12 mouse cellular contexts compared by ENCODE assay signal in genomic region chr9:102577480-102577879, GRCm38 (mm10). TPM values are rescaled to one million over a fixed set of nuclear protein-coding genes. Genes with fewer than 3 reads are reported as not detected.
DNase-seq lines count a peak whose midpoint lies in the region; ATAC-seq and TF ChIP-seq lines count a peak whose summit lies in the region.
"Had no signal": no experiment of that assay in that cellular context is flagged by ENCODE, and none has a peak within 500 bp of the region (broad histone marks: within the 10 kb centered on the region; RNA-seq: fewer than 3 reads in every experiment).

No protein-coding gene starts in this region.

- H3K4me2 ChIP-seq in heart, embryonic 16.5 days (ENCODE audit: low read depth, low read length), result no peak overlapping the region
- H3K4me2 ChIP-seq in hindbrain, embryonic 11.5 days (replicated peaks; ENCODE audit: low read depth, low read length), result no peak overlapping the region
- H3K4me2 ChIP-seq: hindbrain, embryonic 12.5 days had no signal

- H3K79me2 ChIP-seq in MEL (ENCODE audit: control insufficient read depth, insufficient read depth, low read length, poor library complexity), result no peaks in the 10 kb centered on the region

- no peaks in the 10 kb centered on the region for H3K9me3 ChIP-seq in MEL (replicated peaks; ENCODE audit: insufficient read depth, low read length)
- H3K9me3 ChIP-seq in heart, embryonic 16.5 days (replicated peaks; ENCODE audit: control insufficient read depth, low read length), result no peaks in the 10 kb centered on the region
- no peaks in the 10 kb centered on the region for H3K9me3 ChIP-seq in hindbrain, embryonic 11.5 days (ENCODE audit: control insufficient read depth, low read length)
- H3K9me3 ChIP-seq: hindbrain, embryonic 12.5 days had no signal

- ATAC-seq in heart, embryonic 16.5 days (replicated peaks; ENCODE audit: extremely low read depth, insufficient read depth, low FRiP score), result no peak
- ATAC-seq in hindbrain, embryonic 11.5 days (ENCODE audit: low FRiP score), result no peak
- ATAC-seq: forebrain, embryonic 14.5 days had no signal

- TF ChIP-seq RAD21 in MEL (IDR thresholded peaks at IDR 0.05; ENCODE audit: low read depth, low read length), result no peak

- H3K36me3 ChIP-seq in MEL (ENCODE audit: control insufficient read depth in 1 of 2, insufficient read depth in 2 of 2, low read length in 2 of 2), result no peaks in the 10 kb centered on the region; a peak in 1 of 4 replicates
- no peaks in the 10 kb centered on the region for H3K36me3 ChIP-seq in heart, embryonic 16.5 days (ENCODE audit: control insufficient read depth, insufficient read depth)
- H3K36me3 ChIP-seq in hindbrain, embryonic 11.5 days (ENCODE audit: control insufficient read depth, insufficient read depth, low read length), result no peaks in the 10 kb centered on the region
- H3K36me3 ChIP-seq: hindbrain, embryonic 12.5 days had no signal

- H3K4me3 ChIP-seq in MEL (ENCODE audit: control insufficient read depth in 1 of 2, insufficient read depth in 1 of 2, low read depth in 2 of 2, low read length in 2 of 2), result no peak overlapping the region
- H3K4me3 ChIP-seq in heart, embryonic 16.5 days (ENCODE audit: low read length), result no peak overlapping the region
- no peak overlapping the region for H3K4me3 ChIP-seq in hindbrain, embryonic 11.5 days (ENCODE audit: low read depth, low read length)
- H3K4me3 ChIP-seq: hindbrain, embryonic 12.5 days had no signal

- H3K9ac ChIP-seq in MEL (ENCODE audit: control insufficient read depth, low read depth, low read length, poor library complexity, severe bottlenecking), result no peak overlapping the region
- H3K9ac ChIP-seq in heart, embryonic 16.5 days (ENCODE audit: low read length), result no peak overlapping the region
- no peak overlapping the region for H3K9ac ChIP-seq in hindbrain, embryonic 11.5 days (ENCODE audit: low read depth, low read length)
- H3K9ac ChIP-seq: hindbrain, embryonic 12.5 days had no signal

- intact Hi-C loops in heart, postnatal 25 days (cut with DNase I), result no loop called here

- H3K4me1 ChIP-seq in MEL (ENCODE audit: control insufficient read depth in 1 of 2, insufficient read depth in 2 of 2, low read length in 2 of 2), result peaks cover 4 to 11% of the 10 kb centered on the region in 2 experiments; a peak in 3 of 4 replicates
- no peaks in the 10 kb centered on the region for H3K4me1 ChIP-seq in heart, embryonic 16.5 days (ENCODE audit: control insufficient read depth, insufficient read depth, low read length)
- H3K4me1 ChIP-seq in hindbrain, embryonic 11.5 days (replicated peaks; ENCODE audit: control insufficient read depth, insufficient read depth, low read length), result no peaks in the 10 kb centered on the region
- H3K4me1 ChIP-seq: hindbrain, embryonic 12.5 days had no signal

- peak; percentile 9 for DNase-seq in heart, adult 8-10 months (ENCODE audit: low spot score)
- no peak for DNase-seq in heart, postnatal 25 days (ENCODE audit: low spot score)
- DNase-seq in MEL (ENCODE audit: low read depth, low spot score), result peak; percentile 55
- DNase-seq in lung, postnatal 36 days, result peak; percentile 35
- no peak for DNase-seq in hindbrain, embryonic 11.5 days (ENCODE audit: low spot score)
- DNase-seq in layer of hippocampus, postnatal 25 days (ENCODE audit: extremely low spot score in 1 of 2, low spot score in 1 of 2), result no peak
- DNase-seq in cerebellum, adult 9-10 months, result no peak
- DNase-seq: midbrain, embryonic 14.5 days had no signal

- TF ChIP-seq EP300 in MEL (IDR thresholded peaks at IDR 0.05; ENCODE audit: low read depth in 1 of 2, low read length in 2 of 2), result no peak; a peak in 1 of 4 replicates

- 47% methylated on average over 5 of the region's 5 CpGs for WGBS in heart, embryonic 16.5 days
- WGBS in hindbrain, embryonic 11.5 days, result 78% methylated on average over 5 of the region's 5 CpGs

- peak overlapping the region; percentile 27; the same call in 1 of the 2 replicates for H3K27ac ChIP-seq in MEL (ENCODE audit: control insufficient read depth, low read depth, low read length)
- peak overlapping the region; percentile 43; the same call in 1 of the 2 replicates for H3K27ac ChIP-seq in heart, embryonic 16.5 days (ENCODE audit: low read length)
- no peak overlapping the region for H3K27ac ChIP-seq in hindbrain, embryonic 11.5 days (ENCODE audit: low read depth, low read length)
- H3K27ac ChIP-seq: hindbrain, embryonic 12.5 days had no signal

- H3K27me3 ChIP-seq in MEL (ENCODE audit: control insufficient read depth in 1 of 2, insufficient read depth in 2 of 2, low read length in 2 of 2), result no peaks in the 10 kb centered on the region
- no peaks in the 10 kb centered on the region for H3K27me3 ChIP-seq in heart, embryonic 16.5 days (ENCODE audit: control insufficient read depth, insufficient read depth, low read length)
- H3K27me3 ChIP-seq in hindbrain, embryonic 11.5 days (ENCODE audit: control insufficient read depth, insufficient read depth, low read length), result no peaks in the 10 kb centered on the region
- H3K27me3 ChIP-seq: CH12.LX; hindbrain, embryonic 12.5 days had no signal

- TF ChIP-seq POLR2A in MEL (IDR thresholded peaks at IDR 0.05; ENCODE audit: control insufficient read depth in 1 of 2, insufficient read depth in 1 of 2, low read depth in 1 of 2, low read length in 2 of 2, poor library complexity in 1 of 2), result no peak

- TF ChIP-seq CTCF in MEL (IDR thresholded peaks at IDR 0.05 in 2 of 3, conservative IDR thresholded peaks at IDR 0.05 in 1 of 3; ENCODE audit: control insufficient read depth in 1 of 3, insufficient read depth in 1 of 3, low read depth in 2 of 3, low read length in 3 of 3, poor library complexity in 1 of 3, severe bottlenecking in 1 of 3), result no peak

TF ChIP-seq in MEL, 35 proteins besides CTCF, POLR2A, EP300 and RAD21:
- no peak for TF ChIP-seq SMC3 (IDR thresholded peaks at IDR 0.05; ENCODE audit: low read depth, low read length)
- no peak for TF ChIP-seq NRF1 (IDR thresholded peaks at IDR 0.05; ENCODE audit: insufficient read depth, low read depth, low read length, poor library complexity, severe bottlenecking)
- TF ChIP-seq RCOR1 (IDR thresholded peaks at IDR 0.05; ENCODE audit: low read depth, low read length), result no peak
- TF ChIP-seq POLR2AphosphoS2 (IDR thresholded peaks at IDR 0.05; ENCODE audit: low read length), result no peak
- TF ChIP-seq ETS1 (IDR thresholded peaks at IDR 0.05; ENCODE audit: low read depth, low read length), result no peak
- no peak for TF ChIP-seq MAX (IDR thresholded peaks at IDR 0.05; ENCODE audit: low read length)
- TF ChIP-seq SIN3A (IDR thresholded peaks at IDR 0.05; ENCODE audit: low read length), result no peak
- no peak for TF ChIP-seq TAL1 (IDR thresholded peaks at IDR 0.05; ENCODE audit: low read length)
- no peak for TF ChIP-seq BHLHE40 (IDR thresholded peaks at IDR 0.05; ENCODE audit: borderline replicate concordance, low read depth, low read length)
- TF ChIP-seq HCFC1 (IDR thresholded peaks at IDR 0.05; ENCODE audit: low read depth, low read length), result no peak
- TF ChIP-seq UBTF (IDR thresholded peaks at IDR 0.05; ENCODE audit: borderline replicate concordance, insufficient read depth, low read depth, low read length), result no peak
- no peak for TF ChIP-seq CHD1 (IDR thresholded peaks at IDR 0.05; ENCODE audit: low read depth, low read length)
- TF ChIP-seq TCF12 (IDR thresholded peaks at IDR 0.05; ENCODE audit: low read depth, low read length), result no peak
- no peak for TF ChIP-seq ZMIZ1 (IDR thresholded peaks at IDR 0.05; ENCODE audit: low read depth, low read length)
- no peak for TF ChIP-seq CHD2 (IDR thresholded peaks at IDR 0.05; ENCODE audit: low read length)
- TF ChIP-seq ELF1 (IDR thresholded peaks at IDR 0.05; ENCODE audit: low read depth, low read length), result no peak
- no peak for TF ChIP-seq POLR2AphosphoS5 (IDR thresholded peaks at IDR 0.05; ENCODE audit: borderline replicate concordance, low read depth, low read length)
- no peak for TF ChIP-seq USF1 (IDR thresholded peaks at IDR 0.05; ENCODE audit: low read depth, low read length)

RNA-seq across cellular contexts. Expression of gene Anapc13, which starts 48.6 kb away (rescaled TPM):
- total RNA-seq in heart, adult 8-10 months (2022), result 100 to 1,000 TPM; 342 to 434 (median 380) TPM
- total RNA-seq in heart, postnatal 25 days (2021), result 100 to 1,000 TPM; 309 to 316 TPM
- total RNA-seq in MEL (2012; rRNA removed), result 89.9 and 94.9 TPM in 2 replicates
- polyA plus RNA-seq in MEL (2012; ENCODE audit: insufficient read depth in 1 of 2, insufficient read length in 2 of 2, low read depth in 1 of 2, low replicate concordance in 2 of 2, missing spikeins in 1 of 2), result 100 to 1,000 TPM in 1 of 2 experiments, not detected in 1; 113 TPM
- polyA plus RNA-seq in heart, embryonic 16.5 days (2015; fragmentation: Nextera tagmentation; extraction: Ambion mirVana), result 211 and 221 TPM in 2 replicates
- 160 and 165 TPM in 2 replicates for polyA plus RNA-seq in hindbrain, embryonic 11.5 days (2014; fragmentation: Nextera tagmentation; extraction: Ambion mirVana)
- total RNA-seq in layer of hippocampus, postnatal 25 days (2021), result 100 to 1,000 TPM in 1 of 2 experiments, 10 to 100 TPM in 1; 99.6 to 106 TPM

RNA-seq across cellular contexts. Expression of gene Cep63, which starts 48.9 kb away (rescaled TPM):
- total RNA-seq in heart, adult 8-10 months (2022), result 10 to 100 TPM; 50.0 to 63.2 (median 54.9) TPM
- 10 to 100 TPM; 44.2 to 46.0 TPM for total RNA-seq in heart, postnatal 25 days (2021)
- 8.8 and 9.6 TPM in 2 replicates for total RNA-seq in MEL (2012; rRNA removed)
- polyA plus RNA-seq in MEL (2012; ENCODE audit: insufficient read depth in 1 of 2, insufficient read length in 2 of 2, low read depth in 1 of 2, low replicate concordance in 2 of 2, missing spikeins in 1 of 2), result 10 to 100 TPM in 1 of 2 experiments, not detected in 1; 14.6 TPM
- 52.1 and 52.6 TPM in 2 replicates for polyA plus RNA-seq in heart, embryonic 16.5 days (2015; fragmentation: Nextera tagmentation; extraction: Ambion mirVana)
- polyA plus RNA-seq in hindbrain, embryonic 11.5 days (2014; fragmentation: Nextera tagmentation; extraction: Ambion mirVana), result 55.7 and 57.1 TPM in 2 replicates
- total RNA-seq in layer of hippocampus, postnatal 25 days (2021), result 10 to 100 TPM; 27.3 to 33.4 TPM

Comparison
In these comparisons a context has a peak if more than half of its experiments do, and no peak if none do; other contexts are left out.
1. DNase-seq: peak in heart, adult 8-10 months (single experiment), MEL (single experiment) and lung, postnatal 36 days (single experiment); none in heart, postnatal 25 days (single experiment), hindbrain, embryonic 11.5 days (single experiment), layer of hippocampus, postnatal 25 days (0 of 2) and cerebellum, adult 9-10 months (single experiment).